Mouse (Mus musculus) stomach, embryonic 14.5 days (tissue): ENCODE data around the gene Gm21985. TPM values are rescaled to one million over a fixed set of nuclear protein-coding genes. Genes with fewer than 3 reads are reported as not detected.
"Not testable (repeated sequence)": the region's sequence is repeated elsewhere in the genome, so short reads cannot be mapped to it uniquely, and the experiment has no call there.

Experiments used
- ATAC-seq: fragments of 200-750 bp; cut with Nextera tagmentation; 2 replicates; pipeline ENCODE4 v1.8.0; 2017; ENCODE audit warnings: low read depth, moderate TSS enrichment; ENCODE audit not compliant: insufficient number of reproducible peaks, insufficient read depth, low FRiP score
- H3K27ac ChIP-seq: fragments of 300-500 bp; sonication (generic); 2 replicates; pipeline ENCODE4 v1.5.1; 2014; ENCODE audit warnings: mild to moderate bottlenecking, low read length, moderate library complexity, mixed read lengths
- H3K27me3 ChIP-seq: fragments of 300-500 bp; sonication (generic); 2 replicates; pipeline ENCODE4 v1.6.1; 2014; ENCODE audit warnings: low read length, control low read depth, mixed read lengths; ENCODE audit not compliant: control insufficient read depth, insufficient read depth
- H3K36me3 ChIP-seq: fragments of 300-500 bp; sonication (generic); 2 replicates; pipeline ENCODE4 v1.6.1; 2014; ENCODE audit warnings: mild to moderate bottlenecking, control low read depth, low read length, moderate library complexity, mixed read lengths; ENCODE audit not compliant: control insufficient read depth, insufficient read depth
- H3K4me1 ChIP-seq: fragments of 300-500 bp; sonication (generic); 2 replicates; pipeline ENCODE4 v1.6.1; 2014; ENCODE audit warnings: low read length, control low read depth, mixed read lengths; ENCODE audit not compliant: control insufficient read depth, insufficient read depth
- H3K4me2 ChIP-seq: fragments of 300-500 bp; sonication (generic); replicated peaks from 2 replicates; pipeline ENCODE4 v1.6.1; 2014; ENCODE audit warnings: low read depth, low read length, control low read depth
- H3K4me3 ChIP-seq: fragments of 300-500 bp; sonication (generic); 2 replicates; pipeline ENCODE4 v1.5.1; 2014; ENCODE audit warnings: low read depth, low read length, control low read depth
- H3K9ac ChIP-seq: fragments of 300-500 bp; sonication (generic); replicated peaks from 2 replicates; pipeline ENCODE4 v1.6.1; 2014; ENCODE audit warnings: low read depth, mild to moderate bottlenecking, control low read depth, low read length, moderate library complexity, mixed read lengths
- H3K9me3 ChIP-seq: fragments of 300-500 bp; sonication (generic); 2 replicates; pipeline ENCODE4 v1.6.1; 2016; ENCODE audit warnings: low read depth, low read length, control low read depth; ENCODE audit not compliant: control insufficient read depth
- WGBS: fragments of 180-500 bp; shearing (Covaris S2); extraction: QIAGEN DNeasy Blood & Tissue Kit; methylation state at CpG from one replicate; pipeline ENCODE4 v1.1.7; 2014; 5-methylcytosine and 5-hydroxymethylcytosine counted together
- polyA plus RNA-seq: library from polyadenylated mRNA; unstranded; fragments of >200 nt; fragmentation: Nextera tagmentation; extraction: Ambion mirVana; gene quantifications from 2 replicates; pipeline ENCODE4 v1.2.1, GENCODE M21; 2014

Gm21985 gene
- polyA plus RNA-seq, 1 experiment from 2014 or later, result not detected

DNA sequence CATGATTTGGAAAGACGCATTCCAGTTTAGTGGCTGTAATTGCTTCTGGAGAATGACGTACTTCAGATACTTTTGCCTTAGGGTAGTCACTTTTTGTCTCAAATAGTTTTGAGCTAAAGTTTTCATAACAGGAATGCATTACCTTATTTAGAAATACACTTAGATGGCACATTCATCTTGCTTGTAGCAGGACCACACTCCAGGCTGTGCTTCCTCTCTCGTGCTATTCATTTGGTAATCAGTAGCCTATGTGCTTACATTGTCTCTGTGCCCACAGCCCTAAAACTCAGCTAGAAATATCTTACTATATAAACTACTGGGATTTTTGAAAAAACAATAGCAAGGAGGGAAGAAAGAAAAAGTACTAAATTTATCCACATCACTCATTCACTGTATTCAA, 140.9 kb downstream of the Gm21985 start:
- H3K9ac ChIP-seq, result no peak overlapping the region
- 78% methylated on average over 3 of the region's 3 CpGs for WGBS
- H3K27ac ChIP-seq, result no peak overlapping the region
- no peaks in the 10 kb centered on the region for H3K9me3 ChIP-seq
- H3K4me3 ChIP-seq, result no peak overlapping the region
- ATAC-seq, result no peak
- H3K27me3 ChIP-seq, result no peaks in the 10 kb centered on the region
- peaks cover 25% of the 10 kb centered on the region for H3K36me3 ChIP-seq
- H3K4me2 ChIP-seq, result no peak overlapping the region
- H3K4me1 ChIP-seq, result no peaks in the 10 kb centered on the region

DNA sequence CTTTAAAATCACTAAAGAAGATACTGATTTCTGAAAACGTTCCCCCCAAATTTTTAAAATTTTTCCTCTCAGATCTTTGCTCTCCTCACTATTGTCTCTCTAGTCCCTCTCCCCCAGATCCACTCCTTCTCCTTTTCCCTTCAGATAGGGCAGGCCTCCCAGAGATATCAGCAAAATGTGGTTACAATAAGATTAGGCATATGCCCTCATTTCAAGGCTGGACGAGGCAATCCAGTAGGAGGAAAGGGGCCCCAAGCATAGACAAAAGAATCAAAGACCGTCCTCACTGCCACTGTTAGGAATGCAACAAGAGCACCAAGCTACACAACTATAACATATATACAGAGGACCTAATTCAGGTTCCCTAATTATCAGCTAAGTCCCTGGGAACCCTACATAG, 159.2 kb downstream of the Gm21985 start:
- H3K9me3 ChIP-seq, result no peaks in the 10 kb centered on the region
- no peaks in the 10 kb centered on the region for H3K4me1 ChIP-seq
- H3K36me3 ChIP-seq, result no peaks in the 10 kb centered on the region
- no peak for ATAC-seq
- 67% methylated on average over 3 of the region's 3 CpGs for WGBS
- no peak overlapping the region for H3K27ac ChIP-seq
- no peaks in the 10 kb centered on the region for H3K27me3 ChIP-seq
- H3K9ac ChIP-seq, result no peak overlapping the region
- no peak overlapping the region for H3K4me2 ChIP-seq
- H3K4me3 ChIP-seq, result no peak overlapping the region

DNA sequence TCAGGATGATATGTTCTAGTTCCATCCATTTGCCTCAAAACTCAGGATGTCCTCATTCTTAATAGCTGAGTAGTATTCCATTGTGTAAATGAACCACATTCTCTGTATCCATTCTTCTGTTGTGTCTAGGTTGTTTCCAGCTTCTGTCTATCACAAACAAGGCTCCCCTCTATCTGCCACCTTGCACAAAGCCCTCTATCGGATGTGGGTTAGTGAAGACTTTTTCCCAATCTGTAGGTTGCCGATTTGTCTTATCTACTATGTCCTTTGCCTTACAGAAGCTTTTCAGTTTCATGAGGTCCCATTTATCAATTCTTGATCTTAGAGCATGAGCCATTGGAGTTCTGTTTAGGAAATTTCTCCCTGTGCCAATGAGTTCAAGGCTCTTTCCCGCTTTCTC, 162.4 kb downstream of the Gm21985 start:
- H3K4me3 ChIP-seq, H3K9me3 ChIP-seq, H3K9ac ChIP-seq, H3K4me1 ChIP-seq, H3K4me2 ChIP-seq, H3K36me3 ChIP-seq, H3K27me3 ChIP-seq, H3K27ac ChIP-seq, ATAC-seq: not testable (repeated sequence)
- 87% methylated on average over 3 of the region's 3 CpGs for WGBS

DNA sequence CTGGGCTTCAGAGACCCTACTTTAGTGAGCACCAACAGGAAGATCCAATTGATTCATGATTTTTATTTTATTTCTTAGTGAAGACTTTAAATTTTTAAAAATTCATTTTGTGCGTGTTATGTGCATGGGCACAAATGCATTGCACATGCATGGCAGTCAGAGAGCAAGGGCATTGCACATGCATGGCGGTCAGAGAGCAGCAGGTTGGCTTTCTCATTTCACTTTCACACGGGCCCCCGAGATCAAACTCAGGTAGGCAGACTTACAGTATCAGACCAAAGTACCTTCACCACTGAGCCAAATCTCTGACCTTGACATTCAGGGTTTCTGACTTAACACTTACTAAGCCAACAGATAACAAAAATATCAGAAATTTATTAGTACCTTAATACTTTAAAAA, 163.6 kb downstream of the Gm21985 start:
- H3K4me3 ChIP-seq, result no peak overlapping the region
- no peaks in the 10 kb centered on the region for H3K4me1 ChIP-seq
- no peaks in the 10 kb centered on the region for H3K27me3 ChIP-seq
- H3K9ac ChIP-seq, result no peak overlapping the region
- WGBS, result 83% methylated on average over 4 of the region's 4 CpGs
- no peaks in the 10 kb centered on the region for H3K36me3 ChIP-seq
- no peak for ATAC-seq
- no peaks in the 10 kb centered on the region for H3K9me3 ChIP-seq
- H3K27ac ChIP-seq, result no peak overlapping the region
- no peak overlapping the region for H3K4me2 ChIP-seq

DNA sequence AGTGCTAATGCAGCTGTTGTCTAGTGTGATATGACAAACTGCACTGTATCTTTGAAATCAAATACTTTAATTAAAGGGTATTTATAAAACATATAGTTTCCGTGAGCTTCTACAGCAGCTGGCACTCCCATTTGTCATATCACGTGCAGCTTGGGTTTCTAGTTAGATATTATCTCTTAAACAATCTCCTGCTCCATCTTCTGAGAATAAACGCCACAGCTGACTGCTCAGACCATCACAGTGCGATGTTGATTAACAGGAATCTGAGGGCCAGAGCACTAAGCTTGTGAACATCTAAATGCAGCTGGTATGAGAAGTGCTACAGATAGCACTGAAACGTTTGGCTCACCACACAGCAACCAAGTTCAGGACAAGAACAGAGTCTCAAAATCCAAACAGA, 164.3 kb downstream of the Gm21985 start:
- 35% methylated on average over 5 of the region's 5 CpGs for WGBS
- Histone ChIP-seq H3K4me3 (no peak overlapping the region), H3K36me3 (no peaks in the 10 kb centered on the region), H3K4me2 (no peak overlapping the region), H3K9me3 (no peaks in the 10 kb centered on the region), H3K4me1 (no peaks in the 10 kb centered on the region), H3K9ac (no peak overlapping the region), H3K27me3 (no peaks in the 10 kb centered on the region), H3K27ac (no peak overlapping the region)
- no peak for ATAC-seq

DNA sequence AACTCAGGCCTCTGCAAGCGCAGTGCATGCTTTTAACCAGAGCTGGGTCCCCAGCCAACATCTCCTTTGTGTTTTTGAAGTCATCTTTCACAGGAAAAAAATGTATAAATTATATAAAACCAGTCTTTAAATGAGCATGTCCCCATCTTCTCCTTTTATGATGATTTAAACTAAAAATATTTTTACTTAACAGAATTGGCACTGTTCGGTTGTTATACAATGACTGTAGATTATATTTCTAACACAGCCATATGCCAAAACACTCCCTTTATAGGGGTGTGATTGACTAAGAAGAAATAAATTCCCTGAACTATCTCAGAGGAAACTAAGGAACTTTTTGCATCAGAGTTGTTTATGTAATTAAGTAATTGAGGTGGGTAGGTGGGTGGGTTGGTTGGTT, 166.4 kb downstream of the Gm21985 start:
- WGBS, result 90% methylated on average over 2 of the region's 2 CpGs
- Histone ChIP-seq H3K9me3 (no peaks in the 10 kb centered on the region), H3K4me3 (no peak overlapping the region), H3K27ac (no peak overlapping the region), H3K4me1 (no peaks in the 10 kb centered on the region), H3K36me3 (no peaks in the 10 kb centered on the region), H3K9ac (no peak overlapping the region), H3K27me3 (no peaks in the 10 kb centered on the region), H3K4me2 (no peak overlapping the region)
- no peak for ATAC-seq

DNA sequence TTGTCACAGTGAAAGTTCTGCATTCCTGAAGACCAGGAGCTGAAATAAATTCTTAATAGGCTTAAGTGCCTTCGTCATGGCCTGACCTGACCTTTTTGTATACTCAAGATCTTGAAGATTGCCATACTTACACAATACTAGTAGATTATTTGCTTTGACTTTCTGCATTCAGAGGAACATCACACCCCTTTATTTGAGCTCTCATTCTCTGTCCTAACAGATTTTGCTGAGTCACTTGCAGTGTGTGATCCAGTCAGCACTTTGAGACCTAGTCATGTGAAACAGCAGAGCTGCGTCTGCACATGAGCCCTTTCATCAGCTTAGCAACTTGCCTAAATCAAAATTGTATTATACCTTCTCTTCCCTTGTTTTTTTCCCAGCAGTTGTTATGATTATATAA, 167.2 kb downstream of the Gm21985 start:
- WGBS, result 52% methylated on average over 2 of the region's 2 CpGs
- Histone ChIP-seq H3K4me3 (no peak overlapping the region), H3K27ac (no peak overlapping the region), H3K4me1 (no peaks in the 10 kb centered on the region), H3K9me3 (no peaks in the 10 kb centered on the region), H3K9ac (no peak overlapping the region), H3K36me3 (no peaks in the 10 kb centered on the region), H3K4me2 (no peak overlapping the region), H3K27me3 (no peaks in the 10 kb centered on the region)
- no peak for ATAC-seq

DNA sequence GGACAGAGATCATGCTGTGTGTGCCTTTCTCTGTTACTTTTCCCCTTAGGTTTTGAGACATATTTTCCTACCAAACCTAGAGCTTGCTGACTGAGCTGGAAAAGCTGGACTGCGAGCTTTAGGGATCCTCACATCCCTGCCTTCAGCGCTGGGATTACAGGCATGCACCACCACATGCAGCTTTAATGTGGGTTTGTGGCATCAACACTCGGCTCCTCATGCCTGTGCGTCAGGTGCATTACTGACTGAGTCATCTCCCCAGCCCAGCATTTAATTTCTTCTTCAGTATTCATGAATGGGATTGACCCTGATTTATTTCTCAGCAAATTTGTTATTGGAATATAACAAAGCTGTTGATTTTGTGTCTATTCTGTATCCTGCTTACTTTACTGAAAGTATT, 170.2 kb downstream of the Gm21985 start:
- Histone ChIP-seq H3K9ac (no peak overlapping the region), H3K4me2 (no peak overlapping the region), H3K4me1 (no peaks in the 10 kb centered on the region), H3K27ac (no peak overlapping the region), H3K9me3 (no peaks in the 10 kb centered on the region), H3K27me3 (no peaks in the 10 kb centered on the region), H3K4me3 (no peak overlapping the region), H3K36me3 (no peaks in the 10 kb centered on the region)
- ATAC-seq, result no peak
- 69% methylated on average over 4 of the region's 4 CpGs for WGBS

DNA sequence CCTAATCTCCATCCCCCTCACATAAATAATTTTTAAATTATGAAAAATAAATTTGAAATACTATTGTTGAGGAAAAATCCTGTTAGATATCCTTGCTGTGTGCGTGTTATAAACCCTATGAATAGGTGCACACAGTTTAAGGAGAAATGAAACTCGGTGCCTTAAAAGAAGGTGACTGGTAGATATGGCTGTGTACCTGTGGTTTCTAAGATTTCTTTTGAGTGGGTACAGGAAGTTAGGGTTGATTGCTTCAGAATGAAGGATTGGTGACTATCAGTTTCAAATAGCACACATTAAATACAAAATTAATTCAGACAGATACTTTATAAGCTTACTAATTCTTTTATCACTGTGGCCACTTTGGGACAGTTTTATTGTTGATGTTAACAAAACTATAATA, 171.5 kb downstream of the Gm21985 start:
- no peak overlapping the region for H3K27ac ChIP-seq
- no peaks in the 10 kb centered on the region for H3K27me3 ChIP-seq
- H3K9me3 ChIP-seq, result no peaks in the 10 kb centered on the region
- no peaks in the 10 kb centered on the region for H3K4me1 ChIP-seq
- H3K36me3 ChIP-seq, result no peaks in the 10 kb centered on the region
- no peak overlapping the region for H3K4me2 ChIP-seq
- H3K4me3 ChIP-seq, result no peak overlapping the region
- ATAC-seq, result no peak
- H3K9ac ChIP-seq, result no peak overlapping the region
- WGBS, result 90% methylated on average over 2 of the region's 2 CpGs
